Mouse (Mus musculus): ENCODE measurements around the gene Gm10337. TPM values are rescaled to one million over a fixed set of nuclear protein-coding genes. Genes with fewer than 3 reads are reported as not detected.
A peak's percentile ranks its signal among the peaks of the same experiment; 100 is the strongest.

Gm10337 gene
- polyA plus RNA-seq, 1 experiment from 2014 or later = 3.6 TPM

- Histone ChIP-seq H3K4me3 (peak overlapping the region; percentile 64), H3K4me1 (peaks cover 36% of the 10 kb centered on the region), H3K4me2 (peak overlapping the region; percentile 87), H3K9ac (peak overlapping the region; percentile 59), H3K9me3 (no peaks in the 10 kb centered on the region), H3K27ac (peak overlapping the region; percentile 82), H3K27me3 (no peaks in the 10 kb centered on the region), H3K36me3 (no peaks in the 10 kb centered on the region)
- 2% methylated on average over 34 of the region's 34 CpGs for WGBS
- peak; percentile 92 for ATAC-seq (ENCODE audit: insufficient number of reproducible peaks, low FRiP score, low TSS enrichment, low read depth)
Measured at GRCm38 (mm10) chr15:102510590-102511284, 7.2 kb downstream of the Gm10337 start.

GRCm38 (mm10) chr15:102511285-102511833 is 7.8 kb downstream of the Gm10337 start:
- Histone ChIP-seq H3K27me3 (no peaks in the 10 kb centered on the region), H3K27ac (peak overlapping the region; percentile 82), H3K36me3 (no peaks in the 10 kb centered on the region), H3K4me1 (peaks cover 42% of the 10 kb centered on the region), H3K9ac (peak overlapping the region; percentile 1; the same call in 1 of the 2 replicates), H3K4me2 (peak overlapping the region; percentile 87), H3K9me3 (no peaks in the 10 kb centered on the region), H3K4me3 (peak overlapping the region; percentile 64)
- no peak for ATAC-seq (ENCODE audit: insufficient number of reproducible peaks, low FRiP score, low TSS enrichment, low read depth)
- 10% methylated on average over 6 of the region's 6 CpGs for WGBS

GRCm38 (mm10) chr15:102512010-102512409 is 8.5 kb downstream of the Gm10337 start:
- no peaks in the 10 kb centered on the region for H3K36me3 ChIP-seq
- peaks cover 44% of the 10 kb centered on the region for H3K4me1 ChIP-seq
- H3K9ac ChIP-seq = no peak overlapping the region
- H3K9me3 ChIP-seq = no peaks in the 10 kb centered on the region
- peak overlapping the region; percentile 82 for H3K27ac ChIP-seq
- H3K4me2 ChIP-seq = no peak overlapping the region
- ATAC-seq (ENCODE audit: insufficient number of reproducible peaks, low FRiP score, low TSS enrichment, low read depth) = no peak
- WGBS = 31% methylated on average over 5 of the region's 5 CpGs
- no peak overlapping the region for H3K4me3 ChIP-seq
- no peaks in the 10 kb centered on the region for H3K27me3 ChIP-seq

GRCm38 (mm10) chr15:102512471-102512870 is 8.9 kb downstream of the Gm10337 start:
- 0 out of 2 replicates have a peak overlapping the region, but pooled peaks have one; percentile 22 for H3K27ac ChIP-seq
- H3K9me3 ChIP-seq = no peaks in the 10 kb centered on the region
- H3K4me1 ChIP-seq = peaks cover 44% of the 10 kb centered on the region
- H3K4me2 ChIP-seq = no peak overlapping the region
- no peak for ATAC-seq (ENCODE audit: insufficient number of reproducible peaks, low FRiP score, low TSS enrichment, low read depth)
- no peak overlapping the region for H3K9ac ChIP-seq
- no peaks in the 10 kb centered on the region for H3K36me3 ChIP-seq
- no peaks in the 10 kb centered on the region for H3K27me3 ChIP-seq
- no peak overlapping the region for H3K4me3 ChIP-seq

DNA sequence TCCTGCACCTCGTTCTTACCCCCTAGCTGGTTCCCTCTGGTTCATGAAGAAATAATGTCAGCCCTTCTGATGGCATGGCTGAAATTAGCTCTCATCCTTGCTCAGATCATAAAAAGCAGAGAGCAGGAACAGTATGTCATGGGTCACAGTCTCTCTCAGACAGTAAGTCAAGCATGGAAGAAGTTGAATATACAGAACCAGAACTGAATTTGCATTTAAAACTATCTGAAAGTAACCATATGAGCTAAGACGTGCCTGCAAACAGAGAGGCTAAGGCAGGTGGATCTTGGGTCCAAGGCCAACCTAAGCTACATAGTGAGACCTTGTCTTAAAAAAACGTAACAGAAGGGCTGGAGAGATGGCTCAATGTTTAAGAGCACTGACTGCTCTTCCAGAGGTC is 9.5 kb downstream of the Gm10337 start:
- WGBS = 75% methylated on average over 3 of the region's 3 CpGs
- Histone ChIP-seq H3K4me1 (peaks cover 44% of the 10 kb centered on the region), H3K9me3 (no peaks in the 10 kb centered on the region), H3K9ac (no peak overlapping the region), H3K27ac (0 out of 2 replicates have a peak overlapping the region, but pooled peaks have one; percentile 22), H3K27me3 (no peaks in the 10 kb centered on the region), H3K4me3 (no peak overlapping the region), H3K4me2 (no peak overlapping the region), H3K36me3 (no peaks in the 10 kb centered on the region)
- no peak for ATAC-seq (ENCODE audit: insufficient number of reproducible peaks, low FRiP score, low TSS enrichment, low read depth)

DNA sequence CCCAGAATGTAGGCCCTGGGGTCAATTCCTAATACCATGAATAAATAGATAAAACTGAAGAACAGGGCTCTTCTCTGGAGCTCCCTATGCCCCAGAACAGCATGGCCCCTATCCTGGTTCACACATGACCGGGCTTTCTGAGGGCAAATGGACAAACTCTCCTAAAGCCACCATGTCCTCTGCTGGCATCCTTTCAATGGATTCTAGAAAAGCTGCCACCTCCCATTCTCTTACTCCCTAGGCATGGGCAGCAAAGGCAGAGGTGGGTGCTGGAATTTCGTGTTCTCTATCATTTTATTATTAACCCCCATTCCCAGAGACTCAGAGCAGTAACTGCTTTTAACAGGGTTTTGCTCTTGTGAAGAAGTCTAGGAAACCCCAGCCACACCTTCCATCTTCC is 11.7 kb downstream of the Gm10337 start:
- no peak overlapping the region for H3K27ac ChIP-seq
- no peaks in the 10 kb centered on the region for H3K27me3 ChIP-seq
- 0 out of 2 replicates have a peak, but pooled peaks cover 3% of the 10 kb centered on the region for H3K36me3 ChIP-seq
- H3K4me2 ChIP-seq = peak overlapping the region; percentile 92; the same call in 1 of the 2 replicates
- no peaks in the 10 kb centered on the region for H3K9me3 ChIP-seq
- H3K4me3 ChIP-seq = peak overlapping the region; percentile 72
- H3K4me1 ChIP-seq = peaks cover 52% of the 10 kb centered on the region
- ATAC-seq (ENCODE audit: insufficient number of reproducible peaks, low FRiP score, low TSS enrichment, low read depth) = no peak
- 91% methylated on average over 2 of the region's 2 CpGs for WGBS
- no peak overlapping the region for H3K9ac ChIP-seq

DNA sequence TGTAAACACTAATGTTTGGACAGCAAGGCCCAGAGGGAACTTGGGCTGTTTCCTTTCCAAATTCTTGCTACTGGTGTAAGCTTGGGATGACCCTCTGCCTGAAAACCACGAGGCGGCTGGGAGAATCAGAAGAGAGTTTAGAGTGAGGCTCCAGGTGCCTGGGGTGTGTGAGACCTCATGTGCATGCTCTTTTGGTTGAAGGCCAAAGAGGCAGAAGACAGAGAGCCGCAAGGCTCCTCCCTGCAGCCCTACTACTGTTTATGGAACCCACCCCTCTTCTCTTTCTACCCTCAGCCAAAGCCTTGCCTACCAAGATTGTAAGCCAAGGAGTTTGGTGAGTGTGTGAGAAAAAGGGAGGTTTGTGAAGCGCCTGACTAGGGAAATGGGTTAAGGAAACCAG is 12.3 kb downstream of the Gm10337 start:
- whole genome bisulfite sequencing = 34% methylated on average over 4 of the region's 4 CpGs
- Histone ChIP-seq H3K9ac (peak overlapping the region; percentile 58), H3K4me3 (peak overlapping the region; percentile 72), H3K27ac (peak overlapping the region; percentile 100; the same call in 1 of the 2 replicates), H3K4me1 (peaks cover 55% of the 10 kb centered on the region), H3K9me3 (no peaks in the 10 kb centered on the region), H3K4me2 (peak overlapping the region; percentile 92), H3K27me3 (no peaks in the 10 kb centered on the region), H3K36me3 (peaks cover 9% of the 10 kb centered on the region; the same call in 1 of the 2 replicates)
- ATAC-seq (ENCODE audit: insufficient number of reproducible peaks, low FRiP score, low TSS enrichment, low read depth) = no peak

DNA sequence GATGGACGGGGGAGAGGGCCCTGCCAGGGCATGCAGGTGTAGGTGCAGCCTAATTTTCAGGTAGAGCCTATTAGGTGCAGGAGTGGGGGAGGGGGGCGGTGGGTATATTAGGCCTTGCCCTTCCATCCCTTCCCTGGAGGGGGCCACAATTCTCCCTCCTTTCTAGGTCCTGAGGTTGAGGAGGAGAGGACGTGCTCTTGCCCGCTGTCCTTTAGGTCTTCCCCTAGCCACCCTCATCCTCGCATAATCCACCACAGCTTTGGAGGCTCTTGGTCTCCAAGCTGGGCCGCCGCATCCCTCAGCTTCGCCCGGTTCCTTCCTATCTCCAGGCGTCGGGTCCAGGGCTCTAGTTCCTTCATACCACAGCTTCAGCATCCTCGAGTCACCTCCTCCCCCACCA is 12.8 kb downstream of the Gm10337 start:
- Histone ChIP-seq H3K36me3 (peaks cover 14% of the 10 kb centered on the region), H3K4me2 (peak overlapping the region; percentile 92), H3K4me3 (peak overlapping the region; percentile 72), H3K9me3 (no peaks in the 10 kb centered on the region), H3K4me1 (peaks cover 50% of the 10 kb centered on the region), H3K27me3 (no peaks in the 10 kb centered on the region), H3K9ac (peak overlapping the region; percentile 58), H3K27ac (peak overlapping the region; percentile 100)
- 1% methylated on average over 12 of the region's 12 CpGs for WGBS
- ATAC-seq (ENCODE audit: insufficient number of reproducible peaks, low FRiP score, low TSS enrichment, low read depth) = no peak

GRCm38 (mm10) chr15:102516728-102517404 is 13.3 kb downstream of the Gm10337 start, which contains the start of gene Map3k12:
Map3k12 (minus strand) TSS chr15:102517064.
- ATAC-seq (ENCODE audit: insufficient number of reproducible peaks, low FRiP score, low TSS enrichment, low read depth) = no peak
- H3K4me1 ChIP-seq = peaks cover 44% of the 10 kb centered on the region
- WGBS = under 1% methylated on average over 43 of the region's 43 CpGs
- H3K27ac ChIP-seq = peak within 1 kb of the TSS; percentile 100
- H3K27me3 ChIP-seq = no peaks in the 10 kb centered on the region
- H3K4me2 ChIP-seq = peak within 1 kb of the TSS; percentile 92
- peak within 1 kb of the TSS; percentile 58 for H3K9ac ChIP-seq
- no peaks in the 10 kb centered on the region for H3K9me3 ChIP-seq
- H3K4me3 ChIP-seq = peak within 1 kb of the TSS; percentile 72
- peaks cover 19% of the 10 kb centered on the region for H3K36me3 ChIP-seq

DNA sequence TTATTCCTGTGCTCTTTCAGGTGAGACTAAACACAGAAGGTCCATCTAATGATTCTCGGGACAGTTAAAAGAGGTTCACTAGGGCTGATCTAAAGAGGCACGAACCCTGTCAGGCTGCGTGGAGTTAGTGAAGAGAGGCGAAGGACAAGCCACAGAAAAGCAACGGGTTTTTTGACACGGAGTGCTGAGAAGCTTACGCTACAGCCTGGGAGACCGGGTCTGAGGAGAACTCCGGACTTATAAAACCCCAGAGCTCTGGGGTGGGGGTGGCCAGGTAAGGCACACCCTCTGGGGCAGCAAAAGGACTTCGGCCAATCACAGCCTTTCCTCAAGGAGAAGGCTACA is 14.1 kb downstream of the Gm10337 start:
- Histone ChIP-seq H3K36me3 (peaks cover 27% of the 10 kb centered on the region), H3K9me3 (no peaks in the 10 kb centered on the region), H3K4me3 (peak overlapping the region; percentile 72), H3K4me2 (peak overlapping the region; percentile 92), H3K27ac (peak overlapping the region; percentile 100), H3K4me1 (peaks cover 38% of the 10 kb centered on the region), H3K27me3 (no peaks in the 10 kb centered on the region), H3K9ac (peak overlapping the region; percentile 58; the same call in 1 of the 2 replicates)
- ATAC-seq (ENCODE audit: insufficient number of reproducible peaks, low FRiP score, low TSS enrichment, low read depth) = no peak
- 0% methylated on average over 10 of the region's 10 CpGs for WGBS

- Histone ChIP-seq H3K36me3 (peaks cover 31% of the 10 kb centered on the region), H3K27me3 (no peaks in the 10 kb centered on the region), H3K9me3 (no peaks in the 10 kb centered on the region), H3K4me1 (peaks cover 35% of the 10 kb centered on the region), H3K4me3 (peak within 1 kb of the TSS; percentile 72), H3K4me2 (peak within 1 kb of the TSS; percentile 92), H3K9ac (peak within 1 kb of the TSS; percentile 90), H3K27ac (peak within 1 kb of the TSS; percentile 100)
- under 1% methylated on average over 60 of the region's 60 CpGs for WGBS
- peak; percentile 93 for ATAC-seq (ENCODE audit: insufficient number of reproducible peaks, low FRiP score, low TSS enrichment, low read depth)
Measured at GRCm38 (mm10) chr15:102517976-102518858, 14.7 kb downstream of the Gm10337 start, which contains the start of gene Tarbp2. Tarbp2 (plus strand) TSS chr15:102518192.
